Mouse (Mus musculus): ENCODE measurements around the gene Dera.

GRCm38 (mm10) chr6:137824046-137825021, 70.0 kb downstream of the Dera start:
- no peak for TF ChIP-seq NRF1 (IDR thresholded peaks at IDR 0.05; ENCODE audit: low read depth, low read length)
- no peak for TF ChIP-seq RCOR1 (conservative IDR thresholded peaks at IDR 0.05; ENCODE audit: low read depth, low read length)
- TF ChIP-seq MAFK (IDR thresholded peaks at IDR 0.05; ENCODE audit: insufficient replicate concordance, low read length), result no peak
- TF ChIP-seq CTCF (conservative IDR thresholded peaks at IDR 0.05 in 1 of 2, IDR thresholded peaks at IDR 0.05 in 1 of 2; ENCODE audit: low read depth in 2 of 2, low read length in 2 of 2), result no peak
- no peak for TF ChIP-seq NELFE (IDR thresholded peaks at IDR 0.05; ENCODE audit: low read depth, low read length)
- TF ChIP-seq MAX (IDR thresholded peaks at IDR 0.05; ENCODE audit: low read length), result no peak
- TF ChIP-seq ZNF384 (IDR thresholded peaks at IDR 0.05; ENCODE audit: low read depth, low read length), result no peak
- no peak for TF ChIP-seq KAT2A (IDR thresholded peaks at IDR 0.05; ENCODE audit: insufficient replicate concordance, low read length)
